Mouse (Mus musculus) ES-E14 (cell line): ENCODE data around the gene Tm4sf1. TPM values are rescaled to one million over a fixed set of nuclear protein-coding genes. Genes with fewer than 3 reads are reported as not detected.
A peak's percentile ranks its signal among the peaks of the same experiment; 100 is the strongest.

ENCODE experiments used
- DNase-seq: peaks from one replicate; pipeline ENCODE4 v3.0.0-alpha.2; 2013; ENCODE audit warnings: low read depth, low spot score
- H3K27ac ChIP-seq: 2 replicates; pipeline ENCODE4 v1.5.1; 2012; ENCODE audit warnings: low read depth, mild to moderate bottlenecking, low read length, moderate library complexity, mixed read lengths; ENCODE audit not compliant: poor library complexity, insufficient read depth, severe bottlenecking
- H3K36me3 ChIP-seq: 2 replicates; pipeline ENCODE4 v1.6.1; 2012; ENCODE audit warnings: mild to moderate bottlenecking, low read length, moderate library complexity, mixed read lengths; ENCODE audit not compliant: control insufficient read depth, poor library complexity, insufficient read depth, severe bottlenecking
- H3K4me1 ChIP-seq, 2 experiments: fragments of 150-350 bp in 1 of 2; sonication (generic) in 1 of 2; 2 replicates each; pipeline ENCODE4 v1.6.1; 2012; ENCODE audit warnings: low read length in 2 of 2, mild to moderate bottlenecking in 1 of 2, mixed read lengths in 1 of 2; ENCODE audit not compliant: control insufficient read depth in 2 of 2, insufficient read depth in 2 of 2, poor library complexity in 1 of 2
- H3K4me3 ChIP-seq, 2 experiments: fragments of 150-350 bp in 1 of 2; sonication (generic) in 1 of 2; 2 replicates each; pipeline ENCODE4 v1.5.1; 2012; ENCODE audit warnings: low read length in 2 of 2, low read depth in 1 of 2, mild to moderate bottlenecking in 1 of 2, mixed read lengths in 1 of 2; ENCODE audit not compliant: insufficient read depth in 1 of 2, poor library complexity in 1 of 2, severe bottlenecking in 1 of 2
- H3K9ac ChIP-seq: 2 replicates; pipeline ENCODE4 v1.6.1; 2012; ENCODE audit warnings: low read depth, mild to moderate bottlenecking, low read length, mixed read lengths; ENCODE audit not compliant: poor library complexity, insufficient read depth, severe bottlenecking
- H3K9me3 ChIP-seq: fragments of 150-350 bp; sonication (generic); 2 replicates; pipeline ENCODE4 v1.6.1; 2012; ENCODE audit warnings: low read depth, mild to moderate bottlenecking, low read length; ENCODE audit not compliant: control insufficient read depth, insufficient read depth
- CHD2 ChIP-seq: IDR thresholded peaks from 2 replicates; pipeline ENCODE4 v1.6.1; 2014; ENCODE audit warnings: mild to moderate bottlenecking, low read depth, low read length, inconsistent platforms
- HCFC1 ChIP-seq: IDR thresholded peaks from 2 replicates; pipeline ENCODE4 v1.6.1; 2012; ENCODE audit warnings: low read length, inconsistent platforms, borderline replicate concordance; ENCODE audit not compliant: insufficient read depth
- MAFK ChIP-seq: IDR thresholded peaks from 2 replicates; pipeline ENCODE4 v1.6.1; 2014; ENCODE audit warnings: mild to moderate bottlenecking, low read depth, low read length, inconsistent platforms; ENCODE audit not compliant: insufficient read depth
- ZC3H11A ChIP-seq: IDR thresholded peaks from 2 replicates; pipeline ENCODE4 v1.6.1; 2012; ENCODE audit warnings: low read depth, mild to moderate bottlenecking, inconsistent platforms, low read length, borderline replicate concordance
- ZNF384 ChIP-seq: IDR thresholded peaks from 2 replicates; pipeline ENCODE4 v1.6.1; 2012; ENCODE audit warnings: low read depth, low read length, inconsistent platforms
- in situ Hi-C, 2 experiments: fragments of 600-800 bp; cut with MboI; formaldehyde crosslinking; loops; one replicate each; pipeline ENCODE4 v1.15.1; 2025; ENCODE audit warnings: low sequenced_read_pairs in 2 of 2, inconsistent platforms in 1 of 2; ENCODE audit not compliant: unreplicated experiment in 2 of 2
- total RNA-seq: library from RNA; depleted of rRNA; stranded (reverse); fragments of 300-350 nt; gene quantifications from 2 replicates; pipeline ENCODE4 v1.2.3, GENCODE M21; 2012

Gene Tm4sf1
- total RNA-seq, 1 experiment: 5.1 TPM

GRCm38 (mm10) chr3:57278225-57278624 lies 23.6 kb downstream of the Tm4sf1 start:
- Histone ChIP-seq H3K9ac (no peak overlapping the region), H3K36me3 (no peaks in the 10 kb centered on the region)
- in situ Hi-C loops: no loop called here

GRCm38 (mm10) chr3:57277453-57277852 lies 24.3 kb downstream of the Tm4sf1 start:
- Histone ChIP-seq H3K9ac (no peak overlapping the region), H3K36me3 (no peaks in the 10 kb centered on the region), H3K9me3 (no peaks in the 10 kb centered on the region), H3K4me1 (peaks cover 0 to 2% of the 10 kb centered on the region in 2 experiments; a peak in 1 of 4 replicates), H3K27ac (no peak overlapping the region), H3K4me3 (no peak overlapping the region)
- no peak for TF ChIP-seq ZC3H11A
- TF ChIP-seq HCFC1: no peak
- TF ChIP-seq ZNF384: no peak
- TF ChIP-seq CHD2: no peak
- no peak for TF ChIP-seq MAFK
- peak; percentile 15 for DNase-seq
- in situ Hi-C loops: no loop called here

More at GRCm38 (mm10) chr3:57278225-57278624, 23.6 kb downstream of the Tm4sf1 start:
- no peak overlapping the region for H3K4me3 ChIP-seq
- peaks cover 0 to 2% of the 10 kb centered on the region in 2 experiments; a peak in 1 of 4 replicates for H3K4me1 ChIP-seq
- no peak for DNase-seq
- H3K9me3 ChIP-seq: no peaks in the 10 kb centered on the region
- TF ChIP-seq HCFC1 (no peak), MAFK (no peak), ZC3H11A (no peak)
- H3K27ac ChIP-seq: no peak overlapping the region

GRCm38 (mm10) chr3:57276821-57277220 lies 25.0 kb downstream of the Tm4sf1 start:
- TF ChIP-seq MAFK: no peak
- no peak for TF ChIP-seq ZC3H11A
- H3K27ac ChIP-seq: no peak overlapping the region
- peaks cover 0 to 2% of the 10 kb centered on the region in 2 experiments; a peak in 1 of 4 replicates for H3K4me1 ChIP-seq
- H3K36me3 ChIP-seq: no peaks in the 10 kb centered on the region
- no peaks in the 10 kb centered on the region for H3K9me3 ChIP-seq
- in situ Hi-C loops: no loop called here
- DNase-seq: no peak
- no peak overlapping the region for H3K9ac ChIP-seq
- no peak overlapping the region for H3K4me3 ChIP-seq

GRCm38 (mm10) chr3:57268994-57269393 lies 32.8 kb downstream of the Tm4sf1 start:
- Histone ChIP-seq H3K9me3 (no peaks in the 10 kb centered on the region), H3K27ac (no peak overlapping the region), H3K9ac (no peak overlapping the region), H3K36me3 (no peaks in the 10 kb centered on the region), H3K4me1 (no peaks in the 10 kb centered on the region), H3K4me3 (no peak overlapping the region)
- no peak for TF ChIP-seq CHD2
- TF ChIP-seq MAFK: no peak
- TF ChIP-seq ZNF384: no peak
- TF ChIP-seq HCFC1: no peak
- TF ChIP-seq ZC3H11A: no peak
- no peak for DNase-seq
- in situ Hi-C loops: loop anchor here in 1 of 2 experiments (25.0 kb wide), 1 partner anchor 368 kb away; no protein-coding TSS in a partner anchor
